Mouse (Mus musculus): ENCODE data around the gene Pth2. TPM values are rescaled to one million over a fixed set of nuclear protein-coding genes. Genes with fewer than 3 reads are reported as not detected.

The Pth2 gene
- polyA plus RNA-seq, 1 experiment: not detected

GRCm38 (mm10) chr7:45198435-45198834, 17.6 kb downstream of the Pth2 start:
- Histone ChIP-seq H3K4me3 (replicated peaks; ENCODE audit: control insufficient read depth, low read depth, low read length) (no peak overlapping the region), H3K4me1 (ENCODE audit: control insufficient read depth, insufficient read depth, low read length) (no peaks in the 10 kb centered on the region; the same call in 1 of the 2 replicates), H3K27ac (ENCODE audit: control insufficient read depth, insufficient read depth, low read depth, low read length, poor library complexity) (no peak overlapping the region)
- TF ChIP-seq CTCF (IDR thresholded peaks at IDR 0.05; ENCODE audit: control insufficient read depth, insufficient read depth, low read length): peak; percentile 80
- TF ChIP-seq POLR2A (IDR thresholded peaks at IDR 0.05; ENCODE audit: borderline replicate concordance, control insufficient read depth, low read depth, low read length): no peak
- 18% methylated on average over 5 of the region's 5 CpGs for WGBS

DNA sequence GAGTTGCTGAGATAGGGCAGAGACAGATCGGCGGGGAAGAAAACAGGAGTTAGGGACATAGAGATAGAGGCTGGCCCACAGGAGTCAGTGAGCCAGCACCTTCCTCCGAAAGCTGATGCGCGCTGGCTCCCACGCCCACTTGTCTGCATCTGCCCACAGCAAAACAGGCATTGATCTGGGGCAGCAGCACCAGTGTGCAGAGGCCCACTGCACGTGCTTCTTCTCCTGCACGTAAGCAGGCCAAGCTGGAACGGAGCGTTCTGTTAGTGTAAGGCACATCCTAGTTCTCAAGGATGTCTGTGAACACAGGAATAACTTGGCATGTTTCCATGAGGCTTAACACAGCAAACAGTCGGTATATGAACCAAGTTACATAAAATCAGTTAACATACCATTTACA, 18.2 kb downstream of the Pth2 start:
- Histone ChIP-seq H3K27ac (ENCODE audit: control insufficient read depth, insufficient read depth, low read depth, low read length, poor library complexity) (no peak overlapping the region), H3K4me1 (ENCODE audit: control insufficient read depth, insufficient read depth, low read length) (no peaks in the 10 kb centered on the region; the same call in 1 of the 2 replicates), H3K4me3 (replicated peaks; ENCODE audit: control insufficient read depth, low read depth, low read length) (no peak overlapping the region)
- TF ChIP-seq POLR2A (IDR thresholded peaks at IDR 0.05; ENCODE audit: borderline replicate concordance, control insufficient read depth, low read depth, low read length): no peak
- TF ChIP-seq CTCF (IDR thresholded peaks at IDR 0.05; ENCODE audit: control insufficient read depth, insufficient read depth, low read length): no peak
- 82% methylated on average over 11 of the region's 11 CpGs for WGBS

- H3K4me1 ChIP-seq (ENCODE audit: control insufficient read depth, insufficient read depth, low read length): no peaks in the 10 kb centered on the region
- TF ChIP-seq CTCF (IDR thresholded peaks at IDR 0.05; ENCODE audit: control insufficient read depth, insufficient read depth, low read length) (no peak), POLR2A (IDR thresholded peaks at IDR 0.05; ENCODE audit: borderline replicate concordance, control insufficient read depth, low read depth, low read length) (no peak)
- H3K27ac ChIP-seq (ENCODE audit: control insufficient read depth, insufficient read depth, low read depth, low read length, poor library complexity): no peak overlapping the region
- WGBS: 74% methylated on average over 10 of the region's 10 CpGs
- H3K4me3 ChIP-seq (replicated peaks; ENCODE audit: control insufficient read depth, low read depth, low read length): no peak overlapping the region
These were observed 21.9 kb downstream of the Pth2 start for GRCm38 (mm10) chr7:45202654-45203053.

GRCm38 (mm10) chr7:45204380-45205143, 23.8 kb downstream of the Pth2 start, which contains the start of gene Ccdc155:
TSS of gene Ccdc155 (minus strand) at chr7:45204892.
- whole genome bisulfite sequencing: 5% methylated on average over 44 of the region's 44 CpGs
- H3K4me3 ChIP-seq (replicated peaks; ENCODE audit: control insufficient read depth, low read depth, low read length): peak within 1 kb of the TSS; percentile 83
- H3K27ac ChIP-seq (ENCODE audit: control insufficient read depth, insufficient read depth, low read depth, low read length, poor library complexity): no peak within 1 kb of the TSS; the same call in 1 of the 2 replicates
- TF ChIP-seq POLR2A (IDR thresholded peaks at IDR 0.05; ENCODE audit: borderline replicate concordance, control insufficient read depth, low read depth, low read length) (peak; percentile 58; the same call in 1 of the 2 replicates), CTCF (IDR thresholded peaks at IDR 0.05; ENCODE audit: control insufficient read depth, insufficient read depth, low read length) (no peak)
- no peaks in the 10 kb centered on the region for H3K4me1 ChIP-seq (ENCODE audit: control insufficient read depth, insufficient read depth, low read length)

DNA sequence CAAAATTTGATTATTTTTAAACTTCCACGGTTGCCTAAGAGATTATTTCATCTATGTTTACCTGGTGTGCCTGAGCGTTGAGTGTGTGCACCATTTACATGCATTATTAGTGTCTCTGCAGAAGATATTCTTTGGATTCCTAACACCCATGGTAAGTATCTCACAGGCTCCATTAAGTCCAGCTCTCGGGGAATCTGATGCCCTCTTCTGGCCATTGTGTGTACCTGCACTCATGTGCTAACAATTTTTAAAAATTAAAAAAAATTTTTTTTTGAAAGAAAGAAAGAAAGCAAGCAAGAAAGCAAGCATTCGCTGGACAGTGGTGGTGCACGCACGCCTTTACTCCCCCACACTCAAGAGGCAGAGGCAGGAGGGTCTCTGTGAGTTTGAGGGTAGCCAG, 27.5 kb downstream of the Pth2 start:
- no peak overlapping the region for H3K27ac ChIP-seq (ENCODE audit: control insufficient read depth, insufficient read depth, low read depth, low read length, poor library complexity)
- H3K4me3 ChIP-seq (replicated peaks; ENCODE audit: control insufficient read depth, low read depth, low read length): no peak overlapping the region
- TF ChIP-seq POLR2A (IDR thresholded peaks at IDR 0.05; ENCODE audit: borderline replicate concordance, control insufficient read depth, low read depth, low read length): no peak
- TF ChIP-seq CTCF (IDR thresholded peaks at IDR 0.05; ENCODE audit: control insufficient read depth, insufficient read depth, low read length): no peak
- 85% methylated on average over 6 of the region's 6 CpGs for WGBS
- peaks cover 5% of the 10 kb centered on the region for H3K4me1 ChIP-seq (ENCODE audit: control insufficient read depth, insufficient read depth, low read length)

GRCm38 (mm10) chr7:45211070-45211469, 30.3 kb downstream of the Pth2 start:
- Histone ChIP-seq H3K4me3 (replicated peaks; ENCODE audit: control insufficient read depth, low read depth, low read length) (no peak overlapping the region), H3K4me1 (ENCODE audit: control insufficient read depth, insufficient read depth, low read length) (peaks cover 5% of the 10 kb centered on the region), H3K27ac (ENCODE audit: control insufficient read depth, insufficient read depth, low read depth, low read length, poor library complexity) (no peak overlapping the region)
- WGBS: 3% methylated on average over 10 of the region's 10 CpGs
- TF ChIP-seq POLR2A (IDR thresholded peaks at IDR 0.05; ENCODE audit: borderline replicate concordance, control insufficient read depth, low read depth, low read length): no peak
- TF ChIP-seq CTCF (IDR thresholded peaks at IDR 0.05; ENCODE audit: control insufficient read depth, insufficient read depth, low read length): no peak

DNA sequence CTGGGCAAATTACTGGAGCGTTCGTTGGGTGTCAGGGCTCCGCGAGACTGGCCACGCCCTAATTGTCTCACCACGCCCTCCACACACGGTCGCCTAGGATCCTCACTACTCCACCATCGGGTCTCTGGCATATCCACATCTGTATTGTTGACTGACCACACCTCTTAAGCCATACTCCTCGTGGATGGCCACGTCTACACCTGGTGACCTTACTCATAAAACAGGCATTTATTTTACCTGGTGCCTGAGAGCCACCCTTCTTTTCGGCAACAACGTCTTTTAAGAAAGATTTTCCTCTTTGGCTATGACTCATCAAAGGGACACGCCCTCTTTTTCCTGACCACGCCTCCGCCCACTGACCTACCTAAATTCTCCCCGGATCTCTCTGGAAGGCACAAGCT, 31.1 kb downstream of the Pth2 start, which contains the start of gene Dkkl1:
Gene Dkkl1 (minus strand): TSS at position 297 of the 401 bp plus-strand sequence.
- WGBS: 3% methylated on average over 17 of the region's 17 CpGs

DNA sequence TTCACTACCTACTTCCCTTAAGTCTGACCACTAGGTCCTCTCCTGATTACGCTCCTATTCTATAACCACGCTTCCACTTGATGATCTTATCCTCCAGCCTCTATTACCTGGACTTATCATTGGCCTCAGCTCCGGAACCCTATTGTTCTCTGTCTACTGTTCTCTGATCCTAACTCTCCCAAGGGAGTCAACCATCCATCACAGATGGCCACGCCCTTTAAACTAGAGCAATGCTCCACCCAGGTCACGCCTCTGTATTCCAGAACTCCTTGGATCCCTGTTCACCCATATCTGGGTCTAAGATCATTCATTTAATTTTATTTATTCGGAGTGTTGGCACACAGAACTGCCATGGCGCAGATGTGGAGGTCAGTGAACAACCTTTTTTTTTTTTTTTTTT, 31.6 kb downstream of the Pth2 start:
- H3K27ac ChIP-seq (ENCODE audit: control insufficient read depth, insufficient read depth, low read depth, low read length, poor library complexity): no peak overlapping the region
- H3K4me1 ChIP-seq (ENCODE audit: control insufficient read depth, insufficient read depth, low read length): peaks cover 5% of the 10 kb centered on the region
- H3K4me3 ChIP-seq (replicated peaks; ENCODE audit: control insufficient read depth, low read depth, low read length): no peak overlapping the region
- 81% methylated on average over 7 of the region's 7 CpGs for WGBS
- TF ChIP-seq POLR2A (IDR thresholded peaks at IDR 0.05; ENCODE audit: borderline replicate concordance, control insufficient read depth, low read depth, low read length): no peak
- no peak for TF ChIP-seq CTCF (IDR thresholded peaks at IDR 0.05; ENCODE audit: control insufficient read depth, insufficient read depth, low read length)

More for the DNA sequence above, 31.1 kb downstream of the Pth2 start, which contains the start of gene Dkkl1:
- peaks cover 5% of the 10 kb centered on the region for H3K4me1 ChIP-seq (ENCODE audit: control insufficient read depth, insufficient read depth, low read length)
- peak within 1 kb of the TSS; percentile 18 for H3K4me3 ChIP-seq (replicated peaks; ENCODE audit: control insufficient read depth, low read depth, low read length)
- TF ChIP-seq CTCF (IDR thresholded peaks at IDR 0.05; ENCODE audit: control insufficient read depth, insufficient read depth, low read length) (no peak), POLR2A (IDR thresholded peaks at IDR 0.05; ENCODE audit: borderline replicate concordance, control insufficient read depth, low read depth, low read length) (no peak)
- H3K27ac ChIP-seq (ENCODE audit: control insufficient read depth, insufficient read depth, low read depth, low read length, poor library complexity): no peak within 1 kb of the TSS

Measured in bone marrow, adult 2 months (tissue).